Mouse (Mus musculus) T-helper 17 cell (primary cell): ENCODE results near the gene Eci1.

Experiments
- in situ Hi-C, 2 experiments: fragments of 300-600 bp; cut with MboI, MseI; formaldehyde crosslinking; loops; 1 replicate in 1 of 2; 2 replicates in 1 of 2; pipeline ENCODE4 v1.15.1; 2025; ENCODE audit warnings: high pct_unique_total_duplicates in 2 of 2

Eci1 gene

GRCm38 (mm10) chr17:24470701-24471527 is 44.5 kb downstream of the Eci1 start:
- in situ Hi-C loops = loop anchor here in 1 of 2 experiments (25.0 kb wide), 1 partner anchor 1441 kb away; the partner anchor contains the start of gene Rab40c

- in situ Hi-C loops = loop anchor here in 1 of 2 experiments (25.0 kb wide), 1 partner anchor 1440 kb away; the partner anchor contains the start of gene Rab40c
Observed at GRCm38 (mm10) chr17:24472512-24472911, 46.1 kb downstream of the Eci1 start.

GRCm38 (mm10) chr17:24473612-24474275 is 47.3 kb downstream of the Eci1 start, which contains the start of gene Bricd5:
Gene Bricd5, plus strand, starts transcription at chr17:24473884.
- in situ Hi-C loops = loop anchor here in 1 of 2 experiments (25.0 kb wide), 1 partner anchor 1439 kb away; the partner anchor contains the start of gene Rab40c

GRCm38 (mm10) chr17:24474557-24474956 is 48.1 kb downstream of the Eci1 start:
- in situ Hi-C loops = loop anchor here in 1 of 2 experiments (25.0 kb wide), 1 partner anchor 1438 kb away; the partner anchor contains the start of gene Rab40c

- in situ Hi-C loops = no loop called here
Observed at GRCm38 (mm10) chr17:24475586-24475985, 49.1 kb downstream of the Eci1 start.

- in situ Hi-C loops = no loop called here
Observed at GRCm38 (mm10) chr17:24476022-24476776, 49.8 kb downstream of the Eci1 start.

GRCm38 (mm10) chr17:24477053-24477984 is 50.9 kb downstream of the Eci1 start:
- in situ Hi-C loops = no loop called here

GRCm38 (mm10) chr17:24477985-24478600 is 51.7 kb downstream of the Eci1 start:
- in situ Hi-C loops = no loop called here

GRCm38 (mm10) chr17:24478663-24479380 is 52.4 kb downstream of the Eci1 start, which contains the start of gene Mlst8:
Gene Mlst8, minus strand, starts transcription at chr17:24479078.
- in situ Hi-C loops = no loop called here

GRCm38 (mm10) chr17:24479431-24479830 is 53.0 kb downstream of the Eci1 start:
- in situ Hi-C loops = no loop called here

GRCm38 (mm10) chr17:24480201-24480826 is 53.9 kb downstream of the Eci1 start:
- in situ Hi-C loops = loop anchor here in 1 of 2 experiments (5.0 kb wide), 1 partner anchor 42 kb away; no protein-coding TSS in a partner anchor

- in situ Hi-C loops = loop anchor here in 1 of 2 experiments (5.0 kb wide), 1 partner anchor 41 kb away; no protein-coding TSS in a partner anchor
Observed at GRCm38 (mm10) chr17:24481027-24481815, 54.8 kb downstream of the Eci1 start.

GRCm38 (mm10) chr17:24483495-24483894 is 57.1 kb downstream of the Eci1 start:
- in situ Hi-C loops = loop anchor here in 1 of 2 experiments (5.0 kb wide), 1 partner anchor 39 kb away; no protein-coding TSS in a partner anchor

- in situ Hi-C loops = no loop called here
Observed at GRCm38 (mm10) chr17:24485090-24485860, 58.8 kb downstream of the Eci1 start.

- in situ Hi-C loops = no loop called here
Observed at GRCm38 (mm10) chr17:24488186-24488661, 61.8 kb downstream of the Eci1 start, which contains the start of gene Caskin1. Gene Caskin1, plus strand, starts transcription at chr17:24488601.

GRCm38 (mm10) chr17:24488662-24489264 is 62.3 kb downstream of the Eci1 start:
- in situ Hi-C loops = no loop called here
